Mouse (Mus musculus) gastrocnemius, postnatal 25 days (tissue): Measurements from ENCODE around the gene Myocos. TPM values are rescaled to one million over a fixed set of nuclear protein-coding genes. Genes with fewer than 3 reads are reported as not detected.
"Not testable (repeated sequence)": the region's sequence is repeated elsewhere in the genome, so short reads cannot be mapped to it uniquely, and the experiment has no call there.

Experiments used
- DNase-seq: peaks from one replicate; pipeline ENCODE4 v3.0.0; 2022
- long read RNA-seq, 2 experiments: library from polyadenylated mRNA; stranded (forward); transcript quantifications; one replicate each; pipeline ENCODE4 v2.0.0; 2021
- total RNA-seq, 2 experiments: library from RNA; stranded (reverse); gene quantifications; 1 replicate in 1 of 2; 2 replicates in 1 of 2; pipeline ENCODE4 v1.2.3; 2021

The Myocos gene
- total RNA-seq, result not detected
- long read RNA-seq, experiment 1, result 0 reads
- long read RNA-seq, experiment 2, partial matches to known transcripts, result 0 of 1 reads
- long read RNA-seq, experiment 2, other reads (novel, unspliced or antisense), result 1 of 1 reads

GRCm38 (mm10) chr1:162658119-162658518, at the start of gene Myocos:
TSS of gene Myocos (minus strand) at chr1:162658219.
- DNase-seq, result no peak

GRCm38 (mm10) chr1:162700389-162701066, 42.5 kb upstream of the Myocos start:
- no peak for DNase-seq

GRCm38 (mm10) chr1:162697866-162698265, 39.8 kb upstream of the Myocos start:
- DNase-seq, result peak; percentile 48

- no peak for DNase-seq
Measured at GRCm38 (mm10) chr1:162693721-162694120, 35.7 kb upstream of the Myocos start.

- no peak for DNase-seq
Measured at GRCm38 (mm10) chr1:162665486-162666174, 7.6 kb upstream of the Myocos start.

GRCm38 (mm10) chr1:162664826-162665475, 6.9 kb upstream of the Myocos start:
- DNase-seq, result peak; percentile 63

- DNase-seq, result peak; percentile 51
Measured at GRCm38 (mm10) chr1:162660276-162660860, 2.3 kb upstream of the Myocos start.

- DNase-seq, result no peak
Measured at GRCm38 (mm10) chr1:162648416-162648815, 9.6 kb downstream of the Myocos start.

- no peak for DNase-seq
Measured at GRCm38 (mm10) chr1:162646083-162646686, 11.8 kb downstream of the Myocos start.

GRCm38 (mm10) chr1:162643752-162644151, 14.3 kb downstream of the Myocos start:
- peak; percentile 94 for DNase-seq

GRCm38 (mm10) chr1:162642591-162642990, 15.4 kb downstream of the Myocos start:
- no peak for DNase-seq

- DNase-seq, result no peak
Measured at GRCm38 (mm10) chr1:162639861-162640260, 18.2 kb downstream of the Myocos start.

GRCm38 (mm10) chr1:162639051-162639750, 18.8 kb downstream of the Myocos start, which contains the start of gene Myoc:
TSS of gene Myoc (plus strand) at chr1:162639155.
- DNase-seq, result peak; percentile 66

GRCm38 (mm10) chr1:162638535-162638934, 19.5 kb downstream of the Myocos start:
- no peak for DNase-seq

- no peak for DNase-seq
Measured at GRCm38 (mm10) chr1:162636516-162636915, 21.5 kb downstream of the Myocos start.

- peak; percentile 82 for DNase-seq
Measured at GRCm38 (mm10) chr1:162635291-162635931, 22.6 kb downstream of the Myocos start.

- not testable (repeated sequence) for DNase-seq
Measured at GRCm38 (mm10) chr1:162628326-162628725, 29.7 kb downstream of the Myocos start.

GRCm38 (mm10) chr1:162627821-162628220, 30.2 kb downstream of the Myocos start:
- DNase-seq, result not testable (repeated sequence)

- DNase-seq, result no peak
Measured at GRCm38 (mm10) chr1:162625229-162625628, 32.8 kb downstream of the Myocos start.

GRCm38 (mm10) chr1:162623895-162624294, 34.1 kb downstream of the Myocos start:
- no peak for DNase-seq

- no peak for DNase-seq
Measured at GRCm38 (mm10) chr1:162620487-162620886, 37.5 kb downstream of the Myocos start.
